Mouse (Mus musculus) right cerebral cortex, adult 2 months (tissue): Measurements from ENCODE around the gene Mup20.
A peak's percentile ranks its signal among the peaks of the same experiment; 100 is the strongest.
"Not testable (repeated sequence)": the region's sequence is repeated elsewhere in the genome, so short reads cannot be mapped to it uniquely, and the experiment has no call there.

Experiments
- DNase-seq, 2 experiments: peaks; one replicate each; pipeline ENCODE4 v3.0.0; 2021 to 2022; ENCODE audit warnings: low spot score in 2 of 2

Mup20 gene

DNA sequence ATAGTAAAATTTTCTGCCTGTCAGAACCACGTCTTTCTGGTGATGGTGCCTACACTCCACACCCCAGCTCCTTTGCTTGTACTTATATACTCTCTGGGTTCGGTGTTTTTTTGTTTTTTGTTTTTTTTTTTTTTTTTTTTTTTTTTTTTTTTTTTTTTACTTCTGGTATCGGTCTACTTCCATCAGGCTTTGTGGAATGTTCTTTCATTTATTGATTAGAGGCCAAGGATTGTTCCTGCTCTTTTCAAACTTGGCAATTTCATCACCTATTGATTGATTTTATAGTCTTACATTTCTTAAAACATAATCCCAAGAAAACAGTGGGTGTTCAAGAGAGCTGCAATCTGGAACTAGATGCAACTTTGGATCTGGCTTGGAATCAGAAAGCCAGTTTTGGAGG lies at the start of gene Mup20:
Mup20 (minus strand) TSS at position 101 of the 400 bp plus-strand sequence.
- DNase-seq: not testable (repeated sequence)

DNA sequence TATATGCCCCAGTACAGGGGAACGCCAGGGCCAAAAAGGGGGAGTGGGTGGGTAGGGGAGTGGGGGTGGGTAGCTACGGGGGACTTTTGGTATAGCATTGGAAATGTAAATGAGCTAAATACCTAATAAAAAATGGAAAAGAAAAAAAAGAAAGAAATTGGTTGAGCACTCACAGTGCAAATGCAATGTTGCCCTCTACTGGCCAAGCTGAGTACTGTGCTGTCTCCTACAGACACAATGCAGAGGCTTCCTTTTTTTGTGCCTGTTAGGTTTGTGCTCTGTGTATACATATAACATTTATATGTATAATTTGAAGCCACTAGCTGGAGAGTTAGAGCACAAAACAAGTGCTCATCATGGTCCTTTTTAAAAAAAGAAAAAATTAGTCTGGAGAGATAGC lies 49.4 kb upstream of the Mup20 start:
- DNase-seq: peak; percentile 41 to 51

DNA sequence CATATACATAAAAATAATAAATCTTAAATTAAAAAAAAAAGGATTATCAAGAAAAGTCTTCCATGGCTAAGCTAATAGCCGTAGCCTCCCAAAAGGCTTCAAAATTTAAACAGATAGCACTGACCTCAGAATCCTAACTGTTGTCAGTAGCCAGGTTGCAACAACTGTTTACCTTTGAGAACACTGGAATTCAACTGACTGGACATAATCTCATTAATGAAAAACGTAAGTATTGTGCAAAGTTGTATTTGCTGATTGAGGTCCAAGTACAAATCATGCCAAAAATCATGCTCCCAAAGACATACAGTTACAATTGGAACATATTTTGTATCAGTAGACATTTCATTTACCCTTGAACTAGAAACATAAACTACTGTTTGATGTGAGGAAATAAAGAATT lies 34.0 kb upstream of the Mup20 start:
- no peak for DNase-seq

DNA sequence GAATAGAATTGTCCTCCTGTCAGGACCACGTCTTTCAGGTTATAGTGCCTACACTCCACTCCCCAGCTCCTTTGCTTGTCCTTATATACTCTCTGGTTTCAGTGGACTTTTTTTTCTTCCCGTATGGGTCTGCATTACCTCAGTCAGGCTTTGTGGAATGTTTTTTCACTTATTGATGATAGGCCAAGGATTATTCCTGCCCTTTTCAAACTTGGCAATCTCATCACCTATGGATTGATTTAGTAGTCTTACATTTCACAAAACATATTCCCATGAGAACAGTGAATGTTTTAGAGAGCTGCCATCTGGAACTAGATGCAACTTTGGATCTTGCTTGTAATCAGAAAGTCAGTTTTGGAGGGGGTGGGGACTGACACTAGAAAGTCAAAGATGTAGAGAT lies 33.3 kb upstream of the Mup20 start, which contains the start of gene Mup3:
Mup3 (minus strand) TSS at position 102 of the 400 bp plus-strand sequence.
- no peak for DNase-seq

DNA sequence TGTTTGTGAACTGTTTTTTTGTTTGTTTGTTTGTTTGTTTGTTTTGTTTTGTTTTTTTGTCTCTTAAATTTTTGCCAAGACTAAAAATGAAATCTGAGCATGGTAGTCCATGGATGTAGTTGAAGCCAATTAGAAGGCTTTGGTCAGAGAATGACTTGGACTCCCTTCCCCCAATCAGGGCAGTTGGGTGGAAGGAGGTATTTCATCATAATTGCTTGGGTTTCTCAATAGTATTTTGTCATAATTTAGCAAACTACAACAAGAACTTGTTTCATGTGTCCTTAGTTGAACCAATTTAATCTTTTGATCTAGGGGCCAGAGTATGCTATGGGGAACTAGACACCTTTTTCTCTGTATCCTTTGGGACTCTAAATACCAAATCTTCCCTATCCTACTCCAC lies 28.8 kb upstream of the Mup20 start:
- DNase-seq: no peak

DNA sequence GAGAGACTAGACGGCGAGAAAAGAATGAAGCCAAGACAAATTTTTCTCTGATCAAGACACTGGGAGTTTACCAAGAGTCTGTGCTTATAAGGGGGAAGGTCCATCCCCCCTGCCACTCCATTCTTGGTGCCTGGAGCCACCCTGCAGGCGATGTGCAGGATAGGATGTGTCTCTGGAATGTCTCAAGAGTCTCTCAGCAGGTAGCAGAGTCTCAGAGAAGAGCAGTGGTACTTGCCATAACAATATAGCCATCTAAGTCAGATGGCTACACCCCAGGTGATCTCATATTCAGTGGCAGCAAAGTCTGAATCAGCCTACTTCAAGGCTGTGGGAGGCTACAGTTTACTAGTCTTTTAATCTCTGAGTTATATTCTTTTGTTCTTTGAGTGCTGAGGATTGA lies 21.2 kb upstream of the Mup20 start:
- no peak for DNase-seq

DNA sequence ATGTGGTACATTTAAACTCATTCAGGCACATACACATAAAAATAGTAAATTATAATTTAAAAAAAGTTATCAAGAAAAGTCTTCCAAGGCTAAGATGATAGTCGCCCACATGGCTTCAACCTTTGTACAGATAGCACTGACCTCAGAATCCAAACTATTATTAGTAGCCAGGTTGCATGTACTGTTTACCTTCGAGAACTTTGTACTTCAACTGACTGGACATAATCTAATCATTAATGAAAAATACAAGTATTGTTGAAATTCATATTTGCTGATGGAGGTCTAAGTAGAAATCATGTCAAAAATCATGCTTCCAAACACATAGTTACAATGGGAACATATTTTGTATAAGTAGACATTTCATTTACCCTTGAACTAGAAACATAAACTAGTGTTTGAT lies 822 bp upstream of the Mup20 start:
- not testable (repeated sequence) for DNase-seq

DNA sequence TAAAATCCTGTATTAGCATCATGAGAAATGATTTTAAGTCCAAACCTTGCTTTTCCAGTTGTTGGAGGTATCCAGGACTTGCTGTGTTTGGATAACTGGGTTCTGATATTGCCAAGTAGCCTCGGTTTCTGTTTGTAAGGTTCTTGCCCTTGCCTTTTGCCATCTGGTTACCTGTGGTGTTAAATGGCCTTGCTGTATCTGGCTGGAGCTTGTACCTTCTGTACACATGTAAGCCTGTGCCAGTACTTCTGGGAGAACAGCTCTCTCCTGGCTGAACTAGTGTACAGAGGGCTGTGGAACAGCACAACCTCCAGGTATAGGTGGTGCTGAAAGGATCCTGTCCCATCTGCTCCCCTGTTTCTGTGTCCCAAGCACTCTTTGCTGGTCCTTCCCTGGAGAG lies 27.7 kb downstream of the Mup20 start:
- DNase-seq: no peak

DNA sequence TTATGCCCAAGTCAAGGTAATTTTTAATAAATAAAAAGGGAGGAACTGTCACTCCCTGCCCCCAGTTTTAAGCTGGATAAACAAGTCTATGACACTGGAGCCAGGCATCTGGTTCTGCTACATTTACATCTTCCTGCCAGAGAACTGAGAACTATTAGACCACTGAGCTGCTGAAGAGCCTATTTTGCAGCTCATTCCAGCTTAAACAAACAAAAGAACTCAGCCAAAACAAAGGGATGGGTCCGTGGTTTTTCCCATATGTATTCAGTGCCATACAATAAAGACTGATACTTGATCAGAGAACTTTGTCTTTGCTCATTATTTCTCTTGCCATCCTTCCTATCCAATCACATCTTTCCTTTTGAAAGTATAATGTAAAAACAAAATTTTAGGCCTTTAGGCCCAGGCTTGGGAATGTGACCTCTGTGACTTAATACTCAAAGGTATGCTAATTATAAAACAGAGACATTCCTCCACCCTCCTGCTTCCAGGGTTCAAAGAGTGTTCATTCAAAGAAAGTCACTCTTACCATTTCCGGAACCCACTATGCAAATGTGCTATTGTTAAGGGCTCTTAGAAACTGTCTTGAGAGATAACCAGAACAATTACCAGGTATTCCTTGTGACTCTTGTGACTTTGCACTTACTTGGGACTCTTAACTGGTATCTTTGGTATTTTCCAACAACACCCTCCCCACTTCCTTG lies 29.6 kb downstream of the Mup20 start:
- DNase-seq: no peak

DNA sequence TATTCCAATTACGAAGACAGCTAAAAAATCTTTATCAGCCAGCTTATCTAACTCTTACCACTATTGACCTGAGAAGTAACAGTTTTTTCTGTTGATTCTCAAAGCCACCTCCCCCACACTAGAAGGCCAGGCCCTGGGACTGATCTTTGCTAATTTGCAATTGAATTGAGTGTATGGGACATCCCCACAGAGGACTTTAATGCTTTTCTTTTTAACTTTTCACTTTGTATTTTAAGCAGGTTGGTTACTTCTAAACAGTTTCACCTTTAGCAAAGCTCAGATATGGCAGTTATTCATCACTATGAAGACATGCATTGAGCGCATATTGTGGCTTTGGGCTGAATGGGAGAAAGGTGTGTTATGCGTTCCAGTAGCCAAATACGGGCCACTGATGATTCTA lies 30.3 kb downstream of the Mup20 start:
- DNase-seq: no peak

DNA sequence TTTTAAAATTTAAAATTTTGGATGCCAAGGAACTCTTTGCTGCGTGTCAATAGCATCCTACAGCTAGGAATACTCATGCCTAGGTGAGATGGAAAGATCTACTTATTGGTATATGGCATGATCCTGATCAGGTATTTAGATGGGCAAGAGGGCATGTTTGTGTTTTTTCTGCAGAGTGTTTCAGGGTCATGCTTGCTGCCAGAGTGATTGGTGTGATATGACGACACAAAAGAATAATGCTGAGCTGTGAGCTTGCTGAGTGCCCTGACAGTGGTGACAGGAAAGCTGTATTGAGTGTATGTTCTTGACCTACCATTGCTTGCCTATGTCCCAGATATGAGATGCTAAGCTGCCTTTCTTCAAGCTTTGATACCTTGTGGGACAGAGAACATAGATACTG lies 30.8 kb downstream of the Mup20 start:
- DNase-seq: no peak

DNA sequence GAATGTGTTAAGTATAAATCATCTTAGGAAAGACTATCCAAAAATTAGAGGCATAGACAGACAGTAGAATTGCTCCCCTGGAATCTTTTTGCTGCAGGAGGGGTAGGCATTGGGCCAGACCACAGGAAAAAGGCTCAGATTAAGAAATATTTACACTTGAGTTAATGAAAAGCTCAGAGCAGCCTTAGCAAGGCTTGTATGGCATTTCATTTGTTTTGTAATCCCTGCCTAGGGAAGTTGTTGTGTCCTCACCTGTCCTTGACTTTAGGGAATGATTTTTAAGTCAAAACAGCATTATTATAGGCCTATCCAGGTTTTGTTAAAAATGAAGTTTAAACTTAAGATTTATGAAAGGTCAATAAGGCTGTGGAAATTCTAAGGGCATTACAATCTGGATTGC lies 33.4 kb downstream of the Mup20 start:
- not testable (repeated sequence) for DNase-seq
